Mouse (Mus musculus): ENCODE results near the gene Epb41l1.

DNA sequence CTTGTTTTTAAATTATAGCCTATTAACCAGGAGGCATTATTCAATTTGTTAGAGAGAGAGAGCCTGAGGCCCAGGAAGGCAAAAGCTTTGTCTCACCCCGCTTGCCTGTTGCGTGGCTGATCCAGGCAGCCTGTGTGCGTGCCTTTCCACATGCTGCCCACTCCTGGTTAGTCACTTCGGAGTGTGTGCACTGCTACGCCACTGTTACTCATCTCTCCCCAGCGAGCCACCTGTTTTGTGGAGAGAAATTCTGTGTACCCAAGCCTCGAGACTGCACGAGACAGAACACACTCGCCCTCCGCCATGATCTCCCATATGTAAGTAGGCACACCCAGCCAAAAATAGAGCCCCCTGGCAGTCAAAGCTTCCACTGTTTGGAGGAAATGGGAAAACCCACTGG is 40.8 kb upstream of the Epb41l1 start:
- TF ChIP-seq CTCF (conservative IDR thresholded peaks at IDR 0.05; ENCODE audit: insufficient read depth, insufficient read length, low read depth, low read length) (no peak), POLR2A (IDR thresholded peaks at IDR 0.05; ENCODE audit: low read depth, low read length) (no peak)
